Mouse (Mus musculus) neural tube, embryonic 14.5 days (tissue): ENCODE data around the gene Slc3a1. TPM values are rescaled to one million over a fixed set of nuclear protein-coding genes. Genes with fewer than 3 reads are reported as not detected.

Experiments used
- ATAC-seq: fragments of 200-750 bp; cut with Nextera tagmentation; 2 replicates; pipeline ENCODE4 v1.8.0; 2017; ENCODE audit warnings: low read depth, mild to moderate bottlenecking, moderate TSS enrichment, moderate library complexity
- H3K27ac ChIP-seq: fragments of 300-500 bp; sonication (generic); 2 replicates; pipeline ENCODE4 v1.5.1; 2014; ENCODE audit warnings: low read depth, mild to moderate bottlenecking, control low read depth, low read length, moderate library complexity, mixed read lengths
- H3K27me3 ChIP-seq: fragments of 300-500 bp; sonication (generic); 2 replicates; pipeline ENCODE4 v1.6.1; 2014; ENCODE audit warnings: low read length; ENCODE audit not compliant: control insufficient read depth, insufficient read depth
- H3K36me3 ChIP-seq: fragments of 300-500 bp; sonication (generic); 2 replicates; pipeline ENCODE4 v1.6.1; 2014; ENCODE audit warnings: low read length, mixed read lengths; ENCODE audit not compliant: control insufficient read depth, insufficient read depth
- H3K4me1 ChIP-seq: fragments of 300-500 bp; sonication (generic); 2 replicates; pipeline ENCODE4 v1.6.1; 2014; ENCODE audit warnings: low read length; ENCODE audit not compliant: control insufficient read depth, insufficient read depth
- H3K4me2 ChIP-seq: fragments of 300-500 bp; sonication (generic); 2 replicates; pipeline ENCODE4 v1.6.1; 2014; ENCODE audit warnings: mild to moderate bottlenecking, low read depth, low read length, control low read depth
- H3K4me3 ChIP-seq: fragments of 300-500 bp; sonication (generic); 2 replicates; pipeline ENCODE4 v1.5.1; 2014; ENCODE audit warnings: low read depth, low read length, control low read depth, mixed read lengths
- H3K9ac ChIP-seq: fragments of 300-500 bp; sonication (generic); replicated peaks from 2 replicates; pipeline ENCODE4 v1.6.1; 2014; ENCODE audit warnings: low read depth, mild to moderate bottlenecking, control low read depth, low read length, mixed read lengths
- H3K9me3 ChIP-seq: fragments of 300-500 bp; sonication (generic); 2 replicates; pipeline ENCODE4 v1.6.1; 2016; ENCODE audit warnings: low read length; ENCODE audit not compliant: control insufficient read depth
- WGBS: fragments of 180-500 bp; shearing (Covaris S2); extraction: QIAGEN DNeasy Blood & Tissue Kit; methylation state at CpG from one replicate; pipeline ENCODE4 v1.1.7; 2014; 5-methylcytosine and 5-hydroxymethylcytosine counted together
- polyA plus RNA-seq: library from polyadenylated mRNA; unstranded; fragments of >200 nt; fragmentation: Nextera tagmentation; extraction: Ambion mirVana; gene quantifications from 2 replicates; pipeline ENCODE4 v1.2.1, GENCODE M21; 2014

Slc3a1 gene
- polyA plus RNA-seq, 1 experiment from 2014 or later, result 0.27 TPM

DNA sequence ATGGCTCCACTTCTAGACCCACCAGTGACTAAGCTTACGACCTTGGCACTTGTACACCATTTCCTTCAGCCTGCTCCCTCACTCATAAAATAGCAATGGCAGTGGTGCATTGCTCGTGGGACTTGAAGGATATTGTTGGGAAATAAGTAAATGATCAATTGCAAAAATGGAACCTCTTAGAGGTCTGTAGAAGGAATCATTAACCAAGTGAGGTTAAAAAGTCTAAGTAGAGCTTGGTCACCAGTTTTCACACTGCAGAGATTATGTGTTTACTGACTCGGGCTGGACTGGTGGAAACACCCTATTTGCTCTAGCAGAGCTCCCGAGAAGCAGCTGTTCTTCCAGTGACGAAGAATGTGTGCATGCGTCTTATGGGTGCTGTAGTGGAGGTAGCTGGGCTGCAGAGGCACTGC lies 15.2 kb downstream of the Slc3a1 start:
- 88% methylated on average over 6 of the region's 6 CpGs for WGBS
- no peak for ATAC-seq
- Histone ChIP-seq H3K4me1 (no peaks in the 10 kb centered on the region), H3K9ac (no peak overlapping the region), H3K4me3 (no peak overlapping the region), H3K9me3 (no peaks in the 10 kb centered on the region), H3K27ac (no peak overlapping the region), H3K27me3 (no peaks in the 10 kb centered on the region), H3K36me3 (no peaks in the 10 kb centered on the region), H3K4me2 (no peak overlapping the region)

DNA sequence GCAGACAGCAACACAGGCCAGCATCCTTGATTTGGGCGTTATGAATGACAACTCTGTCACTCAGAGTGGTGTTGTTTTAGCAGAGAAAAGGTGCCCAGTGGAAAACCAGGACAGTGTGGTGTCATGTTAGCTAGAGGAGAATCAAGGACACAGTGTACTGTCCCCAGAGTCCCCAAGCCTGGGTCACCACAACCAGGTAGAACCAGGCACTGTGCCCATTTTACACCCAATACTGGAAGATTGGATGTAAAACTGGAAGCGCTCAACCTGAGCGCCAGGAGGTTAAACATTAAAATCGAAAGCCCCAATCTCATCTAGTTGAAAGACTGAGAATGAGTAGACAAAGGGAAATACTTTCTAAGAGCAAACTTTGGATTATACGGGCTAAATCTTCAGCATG lies 16.3 kb downstream of the Slc3a1 start:
- Histone ChIP-seq H3K9me3 (no peaks in the 10 kb centered on the region), H3K4me2 (no peak overlapping the region), H3K9ac (no peak overlapping the region), H3K27me3 (no peaks in the 10 kb centered on the region), H3K4me3 (no peak overlapping the region), H3K27ac (no peak overlapping the region), H3K4me1 (no peaks in the 10 kb centered on the region), H3K36me3 (no peaks in the 10 kb centered on the region)
- WGBS, result 91% methylated on average over 5 of the region's 5 CpGs
- no peak for ATAC-seq

DNA sequence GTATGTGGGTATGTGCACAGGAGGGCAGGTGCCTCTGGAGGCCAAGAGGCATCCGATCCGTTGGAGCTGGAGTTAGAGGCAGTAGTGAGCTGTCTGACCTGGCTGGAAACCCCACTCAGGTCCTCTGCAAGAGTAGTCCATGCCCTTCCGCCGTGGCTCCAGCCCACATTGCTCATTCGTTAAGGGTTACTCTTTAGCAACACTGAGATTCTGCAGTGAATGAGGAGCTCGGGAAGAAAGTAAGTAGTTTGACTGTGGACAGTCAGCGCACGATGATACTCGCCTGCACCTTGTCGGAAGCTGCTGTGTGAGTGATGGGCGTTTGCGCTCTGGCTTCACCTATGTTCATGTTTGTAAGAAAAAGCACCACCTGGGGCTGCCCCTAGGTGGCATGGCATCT lies 17.0 kb downstream of the Slc3a1 start:
- H3K27me3 ChIP-seq, result no peaks in the 10 kb centered on the region
- no peaks in the 10 kb centered on the region for H3K9me3 ChIP-seq
- H3K4me2 ChIP-seq, result no peak overlapping the region
- no peaks in the 10 kb centered on the region for H3K36me3 ChIP-seq
- H3K4me1 ChIP-seq, result no peaks in the 10 kb centered on the region
- WGBS, result 87% methylated on average over 12 of the region's 12 CpGs
- no peak for ATAC-seq
- no peak overlapping the region for H3K4me3 ChIP-seq
- no peak overlapping the region for H3K9ac ChIP-seq
- H3K27ac ChIP-seq, result no peak overlapping the region

DNA sequence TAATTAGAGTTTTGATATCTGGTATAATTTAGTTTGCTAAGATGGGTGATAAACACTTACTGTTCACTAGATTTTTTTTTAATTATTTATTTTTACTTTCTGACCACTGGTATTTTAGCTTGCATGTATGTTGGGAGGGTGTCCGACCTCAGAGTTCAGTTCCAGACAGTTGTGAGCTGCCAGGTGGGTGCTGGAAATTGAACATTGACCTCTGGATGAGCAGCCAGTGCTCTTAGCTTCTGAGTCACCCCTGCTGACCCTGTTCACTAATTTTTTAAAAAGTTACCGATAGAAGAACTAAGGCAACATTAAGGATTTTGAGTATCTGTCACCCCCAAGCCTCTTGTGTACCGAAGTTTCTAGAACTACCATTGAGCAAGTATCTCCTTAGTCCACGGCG lies 20.2 kb downstream of the Slc3a1 start:
- 92% methylated on average over 5 of the region's 5 CpGs for whole genome bisulfite sequencing
- no peak overlapping the region for H3K4me2 ChIP-seq

DNA sequence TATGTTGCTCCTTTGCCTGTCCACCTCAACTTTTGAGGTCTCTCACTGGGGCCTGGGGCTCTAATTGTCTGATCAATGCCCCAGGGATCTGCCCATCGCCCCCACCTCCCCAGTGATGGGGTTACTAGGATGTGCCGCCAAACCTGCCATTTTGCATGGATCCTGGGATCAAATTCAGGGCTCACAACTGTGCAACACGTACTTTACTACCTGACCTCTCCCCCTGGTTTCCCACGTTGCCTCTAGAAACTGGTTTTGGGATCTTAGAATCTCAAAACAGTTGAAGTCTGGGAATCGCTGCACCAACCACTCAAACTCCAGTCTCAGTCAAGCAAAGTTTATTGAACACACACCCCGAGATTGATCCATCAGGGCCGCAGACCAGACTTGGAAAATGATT lies 30.1 kb downstream of the Slc3a1 start:
- no peak overlapping the region for H3K4me3 ChIP-seq
- no peaks in the 10 kb centered on the region for H3K9me3 ChIP-seq
- H3K9ac ChIP-seq, result no peak overlapping the region
- H3K27me3 ChIP-seq, result no peaks in the 10 kb centered on the region
- H3K36me3 ChIP-seq, result peaks cover 8% of the 10 kb centered on the region; the same call in 1 of the 2 replicates
- no peak overlapping the region for H3K27ac ChIP-seq
- no peak for ATAC-seq
- no peak overlapping the region for H3K4me2 ChIP-seq
- H3K4me1 ChIP-seq, result no peaks in the 10 kb centered on the region
- WGBS, result 95% methylated on average over 7 of the region's 7 CpGs

More for the DNA sequence above, 20.2 kb downstream of the Slc3a1 start:
- no peak for ATAC-seq
- Histone ChIP-seq H3K27ac (no peak overlapping the region), H3K9ac (no peak overlapping the region), H3K4me1 (no peaks in the 10 kb centered on the region), H3K4me3 (no peak overlapping the region), H3K9me3 (no peaks in the 10 kb centered on the region), H3K27me3 (no peaks in the 10 kb centered on the region), H3K36me3 (no peaks in the 10 kb centered on the region)

DNA sequence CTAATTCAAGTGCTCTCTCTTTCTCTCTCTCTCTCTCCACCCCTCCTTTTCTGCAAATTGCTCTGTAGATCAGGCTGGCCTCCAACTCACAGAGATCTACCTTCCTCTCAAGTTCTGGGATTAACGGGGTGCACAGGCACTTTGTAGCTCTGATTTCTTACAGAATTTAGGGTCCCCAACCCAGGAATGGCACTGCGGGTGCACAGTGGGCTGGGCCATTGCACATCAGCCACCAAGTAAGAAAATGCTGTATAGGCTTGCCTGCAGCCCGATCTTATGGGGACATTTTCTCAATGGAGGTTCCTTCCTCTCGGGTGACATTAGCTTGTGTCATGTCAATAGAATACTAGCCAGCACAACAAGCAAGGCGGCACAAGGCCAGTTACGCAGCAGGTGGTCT lies 31.0 kb downstream of the Slc3a1 start:
- Histone ChIP-seq H3K9ac (no peak overlapping the region), H3K27me3 (no peaks in the 10 kb centered on the region), H3K36me3 (peaks cover 8% of the 10 kb centered on the region), H3K4me1 (no peaks in the 10 kb centered on the region), H3K27ac (no peak overlapping the region), H3K9me3 (no peaks in the 10 kb centered on the region), H3K4me3 (no peak overlapping the region), H3K4me2 (no peak overlapping the region)
- ATAC-seq, result no peak
- WGBS, result 89% methylated on average over 6 of the region's 6 CpGs

DNA sequence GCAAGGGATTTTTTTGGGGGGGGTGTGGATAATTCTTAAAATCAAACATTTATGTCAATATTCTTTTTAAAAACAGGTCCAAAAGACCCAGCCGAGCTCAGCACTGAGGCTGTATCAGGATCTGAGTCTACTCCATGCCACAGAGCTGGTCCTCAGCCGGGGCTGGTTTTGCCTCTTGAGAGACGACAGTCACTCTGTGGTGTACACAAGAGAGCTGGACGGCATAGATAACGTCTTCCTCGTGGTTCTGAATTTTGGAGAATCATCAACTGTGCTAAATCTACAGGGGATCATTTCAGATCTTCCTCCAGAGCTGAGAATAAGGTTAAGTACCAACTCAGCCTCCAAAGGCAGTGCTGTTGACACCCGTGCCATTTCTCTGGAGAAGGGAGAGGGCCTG lies 35.4 kb downstream of the Slc3a1 start:
- Histone ChIP-seq H3K4me3 (no peak overlapping the region), H3K9ac (no peak overlapping the region), H3K36me3 (peaks cover 36% of the 10 kb centered on the region), H3K9me3 (no peaks in the 10 kb centered on the region), H3K27me3 (no peaks in the 10 kb centered on the region), H3K4me2 (no peak overlapping the region), H3K27ac (no peak overlapping the region), H3K4me1 (no peaks in the 10 kb centered on the region)
- ATAC-seq, result no peak
- 89% methylated on average over 7 of the region's 7 CpGs for WGBS

DNA sequence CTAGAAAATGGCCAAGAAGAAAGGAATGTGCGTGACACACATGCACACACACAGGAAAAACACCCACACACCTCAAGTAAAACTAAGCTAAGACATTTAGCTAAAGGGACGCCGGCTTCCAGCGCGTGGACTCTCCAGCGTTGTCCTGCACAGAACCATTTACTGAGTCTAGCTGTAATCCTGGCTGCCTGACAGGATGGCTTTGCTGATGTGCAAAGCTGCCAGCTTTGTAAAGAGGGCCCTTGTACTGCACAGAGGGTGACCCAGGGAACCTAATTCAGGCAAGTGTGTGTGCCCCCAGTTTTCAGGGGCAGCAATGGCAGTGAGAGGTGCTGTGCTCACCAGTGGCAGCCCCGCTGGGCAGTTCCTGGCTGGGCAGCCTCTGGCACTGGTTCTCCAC lies 39.2 kb downstream of the Slc3a1 start:
- WGBS, result 95% methylated on average over 7 of the region's 7 CpGs
- no peaks in the 10 kb centered on the region for H3K27me3 ChIP-seq
- H3K4me1 ChIP-seq, result 0 out of 2 replicates have a peak, but pooled peaks cover 1% of the 10 kb centered on the region
- peaks cover 53% of the 10 kb centered on the region for H3K36me3 ChIP-seq
- no peak overlapping the region for H3K4me3 ChIP-seq
- ATAC-seq, result no peak
- no peak overlapping the region for H3K27ac ChIP-seq
- H3K9ac ChIP-seq, result no peak overlapping the region
- H3K4me2 ChIP-seq, result no peak overlapping the region
- no peaks in the 10 kb centered on the region for H3K9me3 ChIP-seq

DNA sequence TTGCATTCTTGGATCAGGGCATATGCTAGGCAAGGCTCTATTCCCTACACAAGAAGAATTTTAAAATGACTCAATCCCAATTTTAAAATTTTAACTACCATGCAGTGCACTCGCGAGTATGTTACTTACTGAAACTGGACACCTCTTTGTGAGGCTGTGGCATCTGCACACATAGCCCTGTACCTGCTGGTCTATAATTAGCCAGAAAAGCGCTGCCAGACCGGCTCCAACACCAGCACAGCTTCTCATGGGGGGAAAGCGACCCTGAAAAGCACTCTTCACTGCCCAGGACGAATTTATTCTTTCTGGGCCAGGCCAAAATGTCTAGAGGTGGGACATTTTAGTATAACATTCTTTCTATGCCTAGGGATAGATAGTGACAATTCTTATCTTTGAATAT lies 42.5 kb downstream of the Slc3a1 start:
- Histone ChIP-seq H3K4me3 (no peak overlapping the region), H3K36me3 (peaks cover 37% of the 10 kb centered on the region), H3K27ac (no peak overlapping the region), H3K4me2 (no peak overlapping the region), H3K9me3 (no peaks in the 10 kb centered on the region), H3K4me1 (0 out of 2 replicates have a peak, but pooled peaks cover 6% of the 10 kb centered on the region), H3K9ac (no peak overlapping the region), H3K27me3 (no peaks in the 10 kb centered on the region)
- WGBS, result 90% methylated on average over 6 of the region's 6 CpGs
- no peak for ATAC-seq
